Mouse (Mus musculus): ENCODE measurements around the gene Spint5. TPM values are rescaled to one million over a fixed set of nuclear protein-coding genes. Genes with fewer than 3 reads are reported as not detected.
"Not testable (repeated sequence)": the region's sequence is repeated elsewhere in the genome, so short reads cannot be mapped to it uniquely, and the experiment has no call there.

Spint5 gene
- polyA plus RNA-seq, 1 experiment from 2014 or later, result not detected

DNA sequence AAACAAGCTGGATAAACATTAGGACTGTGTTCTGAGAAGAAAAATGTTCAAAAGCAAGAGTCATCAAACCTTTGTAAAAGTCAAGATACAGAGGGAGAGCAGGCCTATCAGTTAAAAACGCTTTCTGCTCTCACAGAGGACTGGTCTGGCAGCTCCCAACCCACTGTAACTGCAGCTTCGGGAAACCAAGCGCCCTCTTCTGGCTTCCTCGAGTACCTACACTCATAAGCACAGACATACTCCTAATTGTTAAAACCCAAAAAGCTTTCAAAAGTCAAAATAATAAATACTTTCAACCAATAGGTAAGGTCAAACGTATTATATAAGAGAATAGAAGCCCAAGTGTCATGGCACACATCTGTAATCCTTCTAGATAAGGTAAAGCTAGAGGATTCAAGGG is 10.9 kb upstream of the Spint5 start:
- Histone ChIP-seq H3K9me3 (no peaks in the 10 kb centered on the region), H3K36me3 (no peaks in the 10 kb centered on the region), H3K9ac (no peak overlapping the region), H3K27ac (no peak overlapping the region), H3K4me3 (no peak overlapping the region), H3K27me3 (replicated peaks) (no peaks in the 10 kb centered on the region), H3K4me2 (replicated peaks) (no peak overlapping the region), H3K4me1 (no peaks in the 10 kb centered on the region)
- 84% methylated on average over 5 of the region's 5 CpGs for WGBS
- no peak for ATAC-seq (ENCODE audit: low FRiP score, low read depth)

DNA sequence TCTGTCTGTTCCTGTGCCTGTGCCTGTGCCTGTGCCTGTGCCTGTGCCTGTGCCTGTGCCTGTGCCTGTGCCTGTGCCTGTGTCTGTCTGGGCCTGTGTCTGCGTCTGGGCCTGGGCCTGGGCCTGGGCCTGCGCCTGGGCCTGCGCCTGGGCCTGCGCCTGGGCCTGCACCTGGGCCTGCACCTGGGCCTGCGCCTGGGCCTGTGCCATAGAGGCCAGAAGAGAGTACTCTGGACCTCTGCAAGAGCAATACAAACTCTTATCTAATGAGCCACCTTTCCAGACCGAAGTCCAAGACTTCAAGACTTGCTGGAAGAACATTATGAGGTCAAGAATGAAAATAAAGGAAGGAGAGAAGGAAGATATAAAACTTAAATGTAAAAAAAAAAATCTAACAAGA is 9.8 kb upstream of the Spint5 start:
- 92% methylated on average over 6 of the region's 6 CpGs for WGBS
- Histone ChIP-seq H3K27me3 (replicated peaks) (no peaks in the 10 kb centered on the region), H3K4me1 (no peaks in the 10 kb centered on the region), H3K4me3 (no peak overlapping the region), H3K9me3 (no peaks in the 10 kb centered on the region), H3K9ac (no peak overlapping the region), H3K4me2 (replicated peaks) (no peak overlapping the region), H3K36me3 (no peaks in the 10 kb centered on the region), H3K27ac (no peak overlapping the region)
- no peak for ATAC-seq (ENCODE audit: low FRiP score, low read depth)

DNA sequence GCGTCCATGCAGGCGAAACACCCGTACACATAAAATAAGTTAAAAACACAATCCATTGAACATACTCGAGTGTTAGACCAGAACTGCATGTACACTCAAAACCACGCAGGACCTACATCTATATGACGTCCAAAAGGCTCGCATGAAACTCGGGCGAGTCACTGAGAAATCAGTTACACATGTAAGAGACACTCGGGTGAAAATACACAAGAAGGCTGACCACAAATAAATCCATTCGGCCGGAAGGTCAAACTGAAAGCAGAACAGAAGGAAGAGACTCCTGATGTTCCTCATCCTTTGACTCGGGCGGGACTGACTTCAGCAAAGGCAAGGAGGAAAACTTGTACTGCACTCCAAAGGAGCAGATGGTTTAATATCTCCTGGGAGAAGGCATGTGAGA is 9.1 kb upstream of the Spint5 start:
- no peaks in the 10 kb centered on the region for H3K9me3 ChIP-seq
- H3K9ac ChIP-seq, result no peak overlapping the region
- H3K4me1 ChIP-seq, result no peaks in the 10 kb centered on the region
- no peak for ATAC-seq (ENCODE audit: low FRiP score, low read depth)
- no peaks in the 10 kb centered on the region for H3K36me3 ChIP-seq
- no peaks in the 10 kb centered on the region for H3K27me3 ChIP-seq (replicated peaks)
- H3K4me2 ChIP-seq (replicated peaks), result no peak overlapping the region
- WGBS, result 91% methylated on average over 14 of the region's 14 CpGs
- H3K27ac ChIP-seq, result no peak overlapping the region
- H3K4me3 ChIP-seq, result no peak overlapping the region

DNA sequence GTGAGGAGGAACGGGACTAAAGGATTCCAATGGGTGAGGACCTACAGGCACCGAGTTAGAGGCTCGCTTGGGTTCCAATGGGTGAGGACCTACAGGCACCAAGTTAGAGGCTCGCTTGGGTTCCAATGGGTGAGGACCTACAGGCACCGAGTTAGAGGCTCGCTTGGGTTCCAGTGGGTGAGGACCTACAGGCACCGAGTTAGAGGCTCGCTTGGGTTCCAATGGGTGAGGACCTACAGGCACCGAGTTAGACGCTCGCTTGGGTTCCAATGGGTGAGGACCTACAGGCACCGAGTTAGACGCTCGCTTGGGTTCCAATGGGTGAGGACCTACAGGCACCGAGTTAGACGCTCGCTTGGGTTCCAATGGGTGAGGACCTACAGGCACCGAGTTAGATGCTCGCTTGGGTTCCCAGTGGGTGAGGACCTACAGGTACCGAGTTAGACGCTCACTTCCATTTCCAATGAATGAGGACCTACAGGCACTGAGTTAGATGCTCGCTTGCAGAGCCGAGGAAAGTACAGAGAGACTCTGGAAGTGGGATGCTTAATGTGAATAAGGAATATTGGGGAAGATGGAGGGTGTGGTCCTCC is 1.2 kb downstream of the Spint5 start:
- not testable (repeated sequence) for ATAC-seq (ENCODE audit: low FRiP score, low read depth); H3K4me1 ChIP-seq; H3K36me3 ChIP-seq; H3K9me3 ChIP-seq; H3K27me3 ChIP-seq (replicated peaks); H3K4me2 ChIP-seq (replicated peaks); H3K9ac ChIP-seq; H3K4me3 ChIP-seq; H3K27ac ChIP-seq
- 92% methylated on average over 23 of the region's 23 CpGs for WGBS

DNA sequence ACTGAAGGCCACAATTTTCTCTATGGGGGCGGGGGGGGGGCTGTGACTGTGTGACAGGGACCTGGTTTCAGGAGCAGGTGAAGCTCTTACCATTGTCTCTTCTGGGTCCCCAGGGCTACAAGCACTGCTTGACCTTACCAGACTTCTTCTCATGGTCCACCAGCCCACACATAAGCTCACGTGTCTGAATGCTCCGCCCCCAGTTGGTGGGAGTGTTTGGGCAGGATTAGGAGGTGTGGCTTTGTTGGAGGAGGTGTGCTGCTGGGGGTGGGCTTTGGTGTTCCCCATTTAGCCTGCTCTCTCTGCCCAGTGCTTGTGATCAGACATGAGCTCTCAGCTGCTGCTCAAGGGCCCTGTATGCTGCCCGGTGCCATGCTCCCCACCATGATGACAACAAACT is 8.2 kb downstream of the Spint5 start:
- Histone ChIP-seq H3K9ac (no peak overlapping the region), H3K27me3 (replicated peaks) (no peaks in the 10 kb centered on the region)

DNA sequence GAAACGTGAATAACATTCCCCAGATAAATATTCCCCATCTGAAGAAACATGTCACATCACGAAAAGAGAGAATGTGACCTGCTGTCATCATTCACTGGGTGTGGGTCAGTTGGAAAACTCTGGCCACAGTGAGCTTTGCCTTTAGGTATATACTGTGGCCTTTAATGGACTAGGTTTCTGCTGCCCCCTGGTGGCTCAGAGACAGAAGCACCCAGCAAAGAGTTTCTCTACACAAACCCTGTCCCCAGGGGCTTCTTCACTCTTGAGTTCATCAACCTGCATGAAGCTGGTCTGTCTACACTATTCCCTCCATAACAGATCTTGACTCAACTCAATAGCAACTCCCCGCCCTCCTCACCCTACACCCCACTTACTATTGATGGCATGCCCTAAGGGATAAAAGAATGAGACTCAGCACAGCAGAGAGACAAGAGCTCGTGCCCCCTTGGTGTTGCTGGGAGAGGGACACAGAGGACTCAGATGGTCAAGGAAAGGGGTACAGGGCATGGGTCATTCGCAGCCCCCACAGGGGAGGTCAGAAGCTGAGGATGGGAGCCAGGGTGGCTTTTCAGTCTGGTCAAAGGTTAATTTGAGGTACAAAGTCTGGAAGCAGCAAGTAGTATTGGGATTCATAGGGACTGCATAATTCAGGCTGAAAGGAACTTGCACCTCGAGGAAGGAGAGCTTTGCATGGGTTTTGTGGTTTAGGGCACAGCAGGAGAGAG is 11.0 kb downstream of the Spint5 start:
- ATAC-seq (ENCODE audit: low FRiP score, low read depth), result no peak
- Histone ChIP-seq H3K9ac (no peak overlapping the region), H3K9me3 (no peaks in the 10 kb centered on the region), H3K27me3 (replicated peaks) (no peaks in the 10 kb centered on the region), H3K4me2 (replicated peaks) (no peak overlapping the region), H3K4me3 (no peak overlapping the region), H3K27ac (no peak overlapping the region), H3K4me1 (no peaks in the 10 kb centered on the region), H3K36me3 (no peaks in the 10 kb centered on the region)
- WGBS, result 32% methylated on average over 6 of the region's 6 CpGs

More for the DNA sequence above, 8.2 kb downstream of the Spint5 start:
- Histone ChIP-seq H3K4me3 (no peak overlapping the region), H3K4me2 (replicated peaks) (no peak overlapping the region), H3K36me3 (no peaks in the 10 kb centered on the region), H3K4me1 (no peaks in the 10 kb centered on the region), H3K27ac (no peak overlapping the region), H3K9me3 (no peaks in the 10 kb centered on the region)
- no peak for ATAC-seq (ENCODE audit: low FRiP score, low read depth)
- 70% methylated on average over 4 of the region's 4 CpGs for WGBS

DNA sequence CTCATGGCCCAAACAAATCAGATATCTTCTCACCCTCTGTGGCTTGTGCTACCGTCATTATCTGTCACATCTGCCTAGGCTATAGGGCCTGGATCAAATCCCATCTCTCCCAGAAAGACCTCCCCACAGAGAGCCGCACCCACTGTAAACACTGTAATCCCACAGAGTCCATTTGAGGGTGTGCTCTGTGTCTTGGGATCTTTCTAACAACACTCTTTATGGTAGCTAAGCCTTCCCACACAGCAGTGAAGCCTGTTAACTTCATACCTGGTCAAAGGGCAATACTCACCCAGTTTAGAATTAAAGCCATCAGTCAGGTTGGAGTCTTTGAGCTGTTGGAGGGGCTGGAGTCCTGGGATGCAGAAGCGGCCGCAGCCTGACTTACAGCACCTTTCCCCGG is 16.6 kb downstream of the Spint5 start:
- Histone ChIP-seq H3K36me3 (no peaks in the 10 kb centered on the region), H3K9ac (no peak overlapping the region), H3K27me3 (replicated peaks) (no peaks in the 10 kb centered on the region), H3K9me3 (no peaks in the 10 kb centered on the region), H3K27ac (no peak overlapping the region), H3K4me2 (replicated peaks) (no peak overlapping the region), H3K4me1 (no peaks in the 10 kb centered on the region), H3K4me3 (no peak overlapping the region)
- 82% methylated on average over 5 of the region's 5 CpGs for WGBS
- no peak for ATAC-seq (ENCODE audit: low FRiP score, low read depth)

DNA sequence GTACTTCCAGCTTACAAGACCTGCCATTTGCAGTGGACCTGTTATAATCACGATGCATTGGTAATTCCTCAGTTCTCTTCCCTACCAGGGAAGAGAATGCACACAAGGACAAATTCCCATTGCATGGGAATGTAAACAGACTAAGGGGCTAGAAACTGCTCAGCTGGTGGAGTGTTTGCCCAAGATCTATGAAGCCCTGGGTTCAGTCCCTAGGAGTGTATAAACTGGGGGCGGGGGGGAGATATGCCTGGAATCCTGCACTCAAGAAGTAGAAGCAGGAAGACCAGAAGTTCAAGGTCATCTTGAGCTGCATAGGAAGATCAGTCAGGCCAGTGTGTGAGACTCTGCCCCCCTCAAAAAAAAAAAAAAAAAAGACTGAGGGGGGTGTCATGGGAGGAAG is 18.2 kb downstream of the Spint5 start:
- ATAC-seq (ENCODE audit: low FRiP score, low read depth), result no peak
- Histone ChIP-seq H3K4me2 (replicated peaks) (no peak overlapping the region), H3K36me3 (no peaks in the 10 kb centered on the region), H3K27me3 (replicated peaks) (no peaks in the 10 kb centered on the region), H3K4me1 (no peaks in the 10 kb centered on the region), H3K27ac (no peak overlapping the region), H3K9me3 (no peaks in the 10 kb centered on the region), H3K4me3 (no peak overlapping the region), H3K9ac (no peak overlapping the region)
- 91% methylated on average over 2 of the region's 2 CpGs for WGBS

DNA sequence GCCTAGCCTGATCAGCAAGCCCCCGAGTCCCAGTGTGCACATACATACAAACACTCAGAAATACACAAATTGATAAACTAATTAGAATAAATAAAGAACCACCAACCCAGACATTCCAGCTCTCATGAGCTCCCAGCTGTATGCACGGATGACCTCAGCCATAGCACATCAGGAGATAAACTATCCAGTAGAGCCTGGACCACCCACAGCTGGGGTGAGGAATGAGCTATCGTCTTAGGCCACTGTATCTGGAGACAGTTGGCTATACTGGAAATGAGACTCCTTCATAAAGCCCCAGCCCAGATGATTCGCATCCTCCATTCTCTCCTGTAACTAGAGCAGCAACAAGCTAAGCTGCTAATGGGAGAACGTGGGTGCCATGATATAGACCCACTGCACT is 19.7 kb downstream of the Spint5 start:
- Histone ChIP-seq H3K4me2 (replicated peaks) (no peak overlapping the region), H3K9ac (no peak overlapping the region), H3K4me3 (no peak overlapping the region), H3K4me1 (no peaks in the 10 kb centered on the region), H3K27me3 (replicated peaks) (no peaks in the 10 kb centered on the region), H3K9me3 (no peaks in the 10 kb centered on the region), H3K27ac (no peak overlapping the region), H3K36me3 (no peaks in the 10 kb centered on the region)
- ATAC-seq (ENCODE audit: low FRiP score, low read depth), result no peak
- WGBS, result 89% methylated on average over 5 of the region's 5 CpGs

DNA sequence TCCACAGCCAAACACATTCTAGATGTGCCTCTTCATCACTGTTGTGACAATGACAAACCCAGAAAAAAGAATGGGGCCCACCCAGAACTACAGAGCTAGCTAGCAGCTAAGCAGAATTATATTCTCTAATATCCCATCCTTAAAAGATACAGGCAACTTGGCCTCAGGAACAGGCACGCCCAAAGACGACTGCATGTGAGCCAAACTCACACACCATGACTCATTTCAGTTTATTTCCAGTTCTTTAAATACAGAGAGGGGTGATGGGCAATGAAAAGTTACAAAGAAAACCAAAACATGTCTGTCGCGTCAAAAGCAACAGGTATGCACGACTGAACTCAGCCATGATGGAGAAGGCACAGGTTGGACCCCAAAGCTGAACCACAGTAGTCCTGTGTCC is 20.3 kb downstream of the Spint5 start:
- no peaks in the 10 kb centered on the region for H3K4me1 ChIP-seq
- no peaks in the 10 kb centered on the region for H3K36me3 ChIP-seq
- no peak overlapping the region for H3K9ac ChIP-seq
- no peaks in the 10 kb centered on the region for H3K9me3 ChIP-seq
- ATAC-seq (ENCODE audit: low FRiP score, low read depth), result no peak
- H3K4me3 ChIP-seq, result no peak overlapping the region
- H3K27me3 ChIP-seq (replicated peaks), result no peaks in the 10 kb centered on the region
- no peak overlapping the region for H3K4me2 ChIP-seq (replicated peaks)
- H3K27ac ChIP-seq, result no peak overlapping the region
- WGBS, result 91% methylated on average over 5 of the region's 5 CpGs

DNA sequence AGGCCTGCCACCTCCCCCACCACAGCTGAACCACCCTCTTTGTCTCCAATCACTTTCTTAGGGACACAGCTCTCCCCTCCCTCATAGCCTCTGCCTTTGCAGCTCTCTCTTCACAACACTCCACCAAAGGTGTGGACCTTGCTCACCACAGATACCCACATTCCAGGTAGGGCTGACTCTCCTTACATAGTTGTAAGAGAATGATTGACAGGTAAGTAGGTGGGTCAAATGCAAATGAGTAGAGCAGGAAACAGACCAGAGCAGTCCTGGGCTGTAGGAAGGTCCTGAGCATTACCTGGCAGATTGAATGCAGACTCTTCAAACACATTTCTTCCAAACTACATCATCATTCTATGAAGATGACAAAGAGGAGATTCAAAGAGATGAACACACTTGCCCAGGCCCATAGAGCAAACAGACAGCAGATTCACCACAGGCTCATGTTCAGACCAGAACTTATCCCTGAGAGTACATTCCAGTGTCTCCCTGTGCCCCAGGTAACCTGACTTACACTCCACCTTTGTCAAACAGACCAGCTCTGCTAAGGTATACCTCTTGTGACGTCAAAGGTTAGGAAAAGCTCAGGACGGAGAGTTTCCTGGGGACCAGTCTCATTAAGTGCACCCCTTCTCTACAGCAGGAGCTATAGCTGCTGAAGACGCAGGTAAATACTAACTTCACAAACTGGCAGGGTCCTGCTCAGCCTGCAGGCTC is 22.4 kb downstream of the Spint5 start:
- H3K36me3 ChIP-seq, result no peaks in the 10 kb centered on the region
- no peak overlapping the region for H3K4me2 ChIP-seq (replicated peaks)
- WGBS, result 76% methylated on average over 3 of the region's 3 CpGs
- H3K4me1 ChIP-seq, result no peaks in the 10 kb centered on the region
- no peak overlapping the region for H3K4me3 ChIP-seq
- ATAC-seq (ENCODE audit: low FRiP score, low read depth), result no peak
- no peaks in the 10 kb centered on the region for H3K9me3 ChIP-seq
- no peaks in the 10 kb centered on the region for H3K27me3 ChIP-seq (replicated peaks)
- H3K27ac ChIP-seq, result no peak overlapping the region
- no peak overlapping the region for H3K9ac ChIP-seq

DNA sequence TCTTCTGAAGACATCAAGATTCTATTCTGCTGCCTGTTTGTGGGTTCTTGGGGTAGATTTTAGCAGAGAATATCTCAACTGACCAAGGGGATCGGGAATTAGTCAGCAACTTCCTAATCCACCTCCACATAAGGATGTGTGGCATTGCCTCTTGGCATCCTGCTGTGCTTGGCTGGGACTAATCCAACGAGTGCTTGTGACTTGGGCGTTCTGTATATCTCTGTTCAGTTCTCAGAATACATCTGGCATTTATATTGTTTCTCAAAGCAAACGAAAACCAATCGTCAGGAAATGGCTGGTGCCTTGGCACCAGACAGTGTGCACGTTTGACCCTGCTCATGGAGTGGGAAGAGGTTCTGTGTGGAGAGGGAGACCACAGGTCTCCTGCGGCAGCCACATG is 24.8 kb downstream of the Spint5 start:
- WGBS, result 67% methylated on average over 7 of the region's 7 CpGs
- H3K9me3 ChIP-seq, result no peaks in the 10 kb centered on the region
- H3K27ac ChIP-seq, result no peak overlapping the region
- no peaks in the 10 kb centered on the region for H3K36me3 ChIP-seq
- peaks cover under 1% of the 10 kb centered on the region; the same call in 1 of the 2 replicates for H3K4me1 ChIP-seq
- H3K4me3 ChIP-seq, result no peak overlapping the region
- H3K27me3 ChIP-seq (replicated peaks), result no peaks in the 10 kb centered on the region
- ATAC-seq (ENCODE audit: low FRiP score, low read depth), result no peak
- H3K9ac ChIP-seq, result no peak overlapping the region
- no peak overlapping the region for H3K4me2 ChIP-seq (replicated peaks)

All from neural tube, embryonic 12.5 days (tissue).